Comparison of ENCODE assay signal across 1 mouse cellular context in genomic region chr8:11635611-11636081, GRCm38 (mm10).
TF ChIP-seq lines count a peak whose summit lies in the region.

Ankrd10 (minus strand) TSS chr8:11635757.

TF ChIP-seq in CH12.LX, 34 proteins besides CTCF, POLR2A, EP300 and RAD21 (continued from another document):
- TF ChIP-seq ZNF384 (IDR thresholded peaks at IDR 0.05; ENCODE audit: low read depth, low read length) (no peak), KAT2A (IDR thresholded peaks at IDR 0.05; ENCODE audit: insufficient replicate concordance, low read length) (no peak), ZKSCAN1 (IDR thresholded peaks at IDR 0.05; ENCODE audit: borderline replicate concordance, low read depth, low read length) (no peak), TCF12 (IDR thresholded peaks at IDR 0.05; ENCODE audit: low read depth, low read length) (peak; percentile 60; the same call in 1 of the 2 replicates), NRF1 (IDR thresholded peaks at IDR 0.05; ENCODE audit: low read depth, low read length) (peak; percentile 73), PAX5 (IDR thresholded peaks at IDR 0.05; ENCODE audit: low read length) (no peak), MAX (IDR thresholded peaks at IDR 0.05; ENCODE audit: low read length) (no peak), ETS1 (conservative IDR thresholded peaks at IDR 0.05; ENCODE audit: low read depth, low read length) (no peak), IRF4 (IDR thresholded peaks at IDR 0.05; ENCODE audit: low read depth, low read length) (no peak), UBTF (IDR thresholded peaks at IDR 0.05; ENCODE audit: low read depth, low read length) (no peak), SIN3A (IDR thresholded peaks at IDR 0.05; ENCODE audit: low read length) (no peak)
